Mouse (Mus musculus) adrenal gland, postnatal 36 days (tissue): ENCODE data around the gene Unk. TPM values are rescaled to one million over a fixed set of nuclear protein-coding genes. Genes with fewer than 3 reads are reported as not detected.
A peak's percentile ranks its signal among the peaks of the same experiment; 100 is the strongest.

Experiments used
- DNase-seq, 2 experiments: peaks; one replicate each; pipeline ENCODE4 v3.0.0; 2021; ENCODE audit warnings: mixed read lengths in 1 of 2
- long read RNA-seq, 2 experiments: library from polyadenylated mRNA; stranded (forward); transcript quantifications; one replicate each; pipeline ENCODE4 v2.0.0; 2021; ENCODE audit warnings: borderline sequencing depth in 2 of 2
- total RNA-seq, 2 experiments: library from RNA; stranded (reverse); gene quantifications; 2 replicates each; pipeline ENCODE4 v1.2.3; 2021

Unk gene
- total RNA-seq = 10 to 100 TPM; 18.3 to 20.2 TPM
- long read RNA-seq, experiment 1, partial matches to known transcripts = 1 of 5 reads
- long read RNA-seq, experiment 1, other reads (novel, unspliced or antisense) = 4 of 5 reads
- long read RNA-seq, experiment 2, partial matches to known transcripts = 5 of 10 reads
- long read RNA-seq, experiment 2, other reads (novel, unspliced or antisense) = 2 of 10 reads

DNA sequence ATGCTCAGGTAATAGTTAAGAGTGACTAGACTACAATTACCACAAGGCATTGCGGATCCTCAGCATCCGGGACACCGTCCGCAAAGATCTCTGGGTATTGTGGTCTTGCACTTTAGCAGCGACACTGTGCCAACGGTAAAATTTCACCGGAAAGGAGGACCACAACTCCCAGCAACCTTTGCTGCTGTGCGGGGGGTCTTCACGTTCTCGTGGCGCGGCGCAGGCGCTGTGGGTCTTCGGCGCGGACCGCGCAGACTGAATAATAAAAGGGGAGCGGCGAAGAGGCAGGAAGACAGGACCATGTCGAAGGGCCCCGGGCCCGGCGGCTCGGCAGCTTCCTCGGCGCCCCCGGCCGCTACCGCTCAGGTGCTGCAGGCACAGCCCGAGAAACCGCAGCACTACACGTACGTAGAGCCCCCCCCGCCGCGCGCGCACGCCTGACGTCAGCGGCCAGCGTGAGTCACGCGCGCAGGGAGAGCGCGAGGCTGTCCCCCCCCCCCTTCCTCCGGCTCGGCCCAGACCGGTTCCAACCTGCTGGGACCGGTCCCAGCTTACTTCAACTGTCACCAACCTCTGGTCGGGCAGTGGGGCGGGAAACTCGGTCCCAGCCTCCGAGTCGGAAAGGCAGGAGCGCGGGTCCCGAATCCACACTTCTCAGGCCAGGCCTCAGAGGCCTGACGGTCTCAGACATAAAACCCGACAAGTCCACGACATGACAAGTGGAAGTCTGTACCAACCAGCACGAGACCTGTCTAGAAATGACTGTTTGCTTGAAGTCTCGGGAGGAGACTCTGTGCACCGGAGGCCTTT is at the start of gene Unk:
Gene Unk, plus strand, starts transcription at position 235 of the 810 bp plus-strand sequence.
- peak; percentile 96 for DNase-seq

DNA sequence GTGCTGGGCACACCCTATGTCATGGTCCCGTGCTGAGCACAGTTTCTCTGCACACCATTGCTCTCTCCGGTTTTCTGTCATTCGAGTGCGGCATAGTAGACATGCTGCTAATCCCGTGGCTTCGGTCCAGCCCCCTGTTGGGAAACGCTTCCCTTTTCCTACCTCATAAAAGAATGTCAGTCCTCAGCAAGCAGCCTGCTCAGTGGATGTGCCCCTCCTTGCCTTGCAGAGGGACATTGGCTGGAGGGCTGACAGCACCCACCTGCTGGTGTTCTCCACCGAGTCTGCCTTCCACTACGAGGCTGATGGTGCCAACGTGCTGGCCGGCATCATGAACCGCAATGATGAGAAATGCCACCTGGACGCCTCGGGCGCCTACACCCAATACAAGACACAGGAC is 47.6 kb upstream of the Unk start:
- no peak for DNase-seq

DNA sequence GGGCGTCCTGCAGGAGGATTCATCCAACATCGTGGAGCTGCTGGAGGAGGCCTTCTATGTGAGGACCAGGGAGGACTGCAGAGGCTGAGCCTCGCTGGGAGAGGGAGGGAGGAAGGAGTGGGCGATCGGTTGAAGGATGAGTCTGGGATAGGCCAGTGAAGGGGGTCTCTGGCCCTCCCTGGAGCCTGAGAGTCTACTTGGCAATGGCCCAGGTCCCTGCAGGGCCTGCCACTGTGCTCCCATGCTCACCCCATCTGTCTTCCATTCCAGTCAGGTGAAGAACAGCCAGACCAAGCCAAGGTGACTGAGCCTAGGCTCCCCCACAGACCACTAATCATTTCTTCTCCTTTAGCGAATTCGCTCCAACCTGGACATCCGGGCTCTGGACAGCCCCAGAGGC is 46.8 kb upstream of the Unk start:
- DNase-seq = no peak

DNA sequence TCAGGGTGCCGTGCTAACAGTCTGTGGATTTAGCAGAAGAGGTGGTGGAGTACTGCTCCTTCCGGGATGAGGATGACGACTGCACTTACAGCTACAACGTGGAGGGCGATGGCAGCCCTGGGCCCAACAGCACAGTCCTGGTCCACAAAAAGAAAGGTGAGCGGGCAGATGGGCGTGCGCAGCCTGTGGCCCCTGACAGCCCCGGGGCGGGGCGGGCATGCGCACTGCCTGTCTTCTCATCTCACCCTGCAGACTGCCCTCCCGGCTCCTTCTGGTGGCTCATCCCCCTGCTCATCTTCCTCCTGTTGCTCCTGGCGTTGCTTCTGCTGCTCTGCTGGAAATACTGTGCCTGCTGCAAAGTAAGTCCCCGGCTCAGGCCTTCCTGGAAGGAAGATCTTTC is 40.4 kb upstream of the Unk start:
- DNase-seq = no peak

DNA sequence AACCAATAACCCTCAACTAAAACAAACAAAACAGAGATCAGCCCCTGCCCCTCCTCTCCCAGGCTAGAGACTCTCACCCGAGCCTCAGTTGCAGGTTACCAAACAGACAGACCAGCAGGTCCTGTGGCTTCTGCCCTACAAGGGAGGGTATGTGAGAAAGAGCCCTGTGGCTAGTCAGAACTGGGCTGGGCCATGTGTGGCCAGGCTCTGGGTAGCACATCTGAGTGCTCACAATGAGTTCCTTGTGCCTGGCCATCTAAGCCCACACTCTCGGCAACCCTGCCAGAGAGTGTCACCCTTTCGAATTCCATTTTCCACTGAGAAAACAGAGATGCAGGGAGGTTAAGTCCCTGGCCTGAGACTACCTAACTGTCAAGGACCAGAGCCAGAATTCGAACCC is 38.0 kb upstream of the Unk start:
- no peak for DNase-seq

DNA sequence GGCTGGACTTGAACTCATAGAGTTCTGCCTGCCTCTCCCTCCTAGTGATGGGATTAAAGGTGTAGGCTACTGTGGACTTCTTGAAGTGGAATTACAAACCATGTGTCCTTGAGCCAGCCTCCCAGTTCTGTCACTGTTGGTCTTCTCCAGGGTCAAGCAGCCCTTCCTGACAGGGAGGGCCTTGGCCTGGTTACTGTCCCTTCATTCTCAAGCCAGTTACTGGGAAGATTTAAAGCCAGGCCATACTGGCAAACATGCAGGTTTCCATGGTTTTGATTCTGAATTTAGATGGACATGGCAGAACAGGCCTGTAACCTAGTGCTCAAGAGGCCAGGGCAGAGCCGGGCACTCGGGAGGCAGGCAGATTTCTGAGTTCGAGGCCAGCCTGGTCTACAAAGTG is 34.9 kb upstream of the Unk start:
- DNase-seq = peak; percentile 23 to 38

DNA sequence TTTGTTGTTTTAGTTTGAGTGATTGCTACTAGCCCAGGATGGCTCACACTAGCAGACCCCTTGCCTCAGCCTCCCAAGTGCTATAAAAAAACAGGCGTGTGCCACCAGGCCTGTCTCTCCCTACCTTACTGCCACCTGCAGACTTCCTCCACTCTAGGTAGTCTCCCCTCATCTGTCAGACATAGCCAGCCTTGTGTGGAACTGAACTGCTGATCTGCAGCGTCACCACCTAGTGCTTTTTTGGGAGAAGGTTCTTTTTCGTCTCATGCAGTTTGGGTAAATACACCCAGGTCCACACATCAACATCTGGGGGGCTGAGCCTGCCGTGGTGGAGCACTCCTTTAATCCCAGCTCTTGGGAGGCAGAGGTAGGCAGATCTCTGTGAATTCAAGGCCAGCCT is 33.1 kb upstream of the Unk start:
- DNase-seq = no peak

DNA sequence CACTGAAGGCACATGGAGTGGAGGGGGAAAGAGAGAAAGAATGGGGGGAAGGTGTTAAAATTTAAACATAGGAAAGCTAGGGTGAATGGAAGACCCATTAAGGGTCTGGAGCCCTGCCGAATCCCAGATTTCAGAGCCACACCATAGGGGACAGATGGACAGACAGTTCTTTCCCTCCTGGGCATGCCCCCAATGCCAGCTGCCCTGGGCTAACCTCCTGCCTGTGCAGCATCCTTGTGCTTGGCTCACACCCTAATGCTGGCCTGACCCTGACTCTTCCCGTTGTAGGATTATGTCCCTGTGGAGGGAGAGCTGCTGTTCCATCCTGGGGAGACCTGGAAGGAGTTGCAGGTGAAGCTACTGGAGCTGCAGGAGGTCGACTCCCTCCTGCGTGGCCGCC is 32.5 kb upstream of the Unk start:
- no peak for DNase-seq

DNA sequence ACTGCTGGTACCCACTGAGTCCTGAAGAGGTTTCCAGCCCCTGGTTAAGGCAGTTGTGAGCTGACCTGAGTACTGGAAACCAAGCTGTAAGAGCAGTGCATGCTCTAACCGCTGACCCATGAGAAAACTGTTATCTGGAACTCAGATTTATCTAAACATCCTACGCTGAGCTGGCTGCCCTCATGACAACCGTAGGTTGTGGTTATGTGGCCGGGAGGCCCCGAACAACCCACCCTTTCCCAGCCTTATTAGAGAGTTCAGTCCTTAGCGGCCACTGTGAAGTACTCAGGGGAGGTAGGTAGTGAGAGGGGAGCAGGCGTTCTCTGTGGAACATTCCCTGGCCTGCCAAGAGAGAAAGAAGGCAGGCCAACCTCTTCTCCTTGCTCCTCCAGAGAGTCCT is 31.1 kb upstream of the Unk start:
- no peak for DNase-seq

DNA sequence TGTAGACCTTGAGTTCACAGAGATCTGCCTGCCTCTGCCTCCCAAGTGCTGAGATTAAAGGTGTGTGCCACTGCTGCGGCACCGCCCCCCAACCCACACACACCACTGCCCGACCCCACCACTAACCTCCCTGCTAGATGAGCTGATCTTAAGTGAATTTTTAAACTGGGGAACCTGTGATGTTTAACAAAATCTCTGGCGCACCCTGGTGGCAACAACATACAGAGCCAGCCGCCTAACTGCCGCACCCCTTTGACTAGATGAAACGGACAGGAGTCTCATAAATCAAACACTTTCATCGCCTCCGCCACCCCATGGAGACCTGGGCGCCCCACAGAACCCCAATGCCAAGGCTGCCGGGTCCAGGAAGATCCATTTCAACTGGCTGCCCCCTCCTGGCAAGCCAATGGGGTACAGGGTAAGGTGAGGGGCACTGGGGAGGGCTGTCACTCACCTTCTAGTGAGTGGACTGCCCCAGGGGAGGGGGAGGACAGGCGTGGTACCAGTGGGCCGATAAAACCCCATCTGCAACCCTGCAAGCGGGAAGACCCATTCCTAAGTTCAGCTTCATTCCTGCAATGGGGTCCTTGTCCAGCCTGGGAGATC is 30.5 kb upstream of the Unk start:
- DNase-seq = peak; percentile 76 to 83

DNA sequence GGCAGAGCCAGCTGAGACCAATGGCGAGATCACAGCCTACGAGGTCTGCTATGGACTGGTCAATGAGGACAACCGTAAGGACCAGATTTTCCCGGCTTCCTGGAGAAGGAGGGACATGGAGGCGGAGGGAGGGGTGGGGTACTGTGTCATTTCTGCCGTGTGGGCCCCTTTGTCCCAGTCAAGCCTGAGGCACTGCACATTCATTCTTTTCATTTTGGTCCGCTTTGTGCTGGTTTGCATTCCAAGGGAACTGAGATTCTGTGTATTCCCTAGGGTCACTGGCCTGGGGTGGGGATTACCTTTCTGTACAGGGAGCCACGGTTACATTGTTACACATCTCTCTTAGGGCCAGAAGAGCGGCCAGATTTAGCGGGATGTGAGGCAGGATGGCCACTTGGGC is 29.5 kb upstream of the Unk start:
- DNase-seq = no peak

DNA sequence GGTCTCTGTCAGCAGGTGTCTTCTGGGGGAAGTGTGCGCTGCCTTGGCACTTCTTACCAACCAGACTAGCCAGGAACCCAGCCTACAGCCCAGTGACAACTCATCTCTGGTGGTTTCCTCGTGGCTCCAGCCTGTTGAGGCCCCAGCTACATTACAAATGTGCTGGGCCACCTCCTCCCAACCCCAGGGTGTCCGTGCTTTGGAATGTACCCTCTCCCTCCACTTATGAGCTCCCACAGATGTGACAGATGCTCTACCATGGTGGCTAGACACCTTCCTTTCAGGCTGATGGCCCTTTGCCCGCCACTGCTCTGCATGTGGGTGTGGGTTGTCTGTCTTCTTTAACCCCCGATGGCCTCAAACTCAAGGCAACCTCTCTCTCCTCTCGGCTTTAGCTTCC is 28.4 kb upstream of the Unk start:
- no peak for DNase-seq

DNA sequence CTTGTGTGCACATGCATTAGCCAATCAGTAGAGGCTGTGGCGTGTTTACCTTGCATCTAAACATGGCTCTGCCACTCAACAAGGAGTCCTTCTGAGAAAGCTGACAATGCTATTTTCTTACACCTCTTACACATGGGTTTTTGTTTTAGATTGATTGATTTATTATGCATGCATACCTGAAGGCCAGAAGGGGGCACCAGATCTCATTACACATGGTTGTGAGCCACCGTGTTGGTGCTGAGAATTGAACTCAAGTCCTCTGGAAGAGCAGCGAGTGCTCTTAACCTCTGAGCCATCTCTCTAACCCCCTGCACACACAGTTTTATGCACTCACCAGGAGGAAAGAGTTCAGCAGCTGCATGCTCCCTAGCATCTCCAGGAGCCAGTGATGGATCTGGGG is 27.2 kb upstream of the Unk start:
- DNase-seq = no peak

DNA sequence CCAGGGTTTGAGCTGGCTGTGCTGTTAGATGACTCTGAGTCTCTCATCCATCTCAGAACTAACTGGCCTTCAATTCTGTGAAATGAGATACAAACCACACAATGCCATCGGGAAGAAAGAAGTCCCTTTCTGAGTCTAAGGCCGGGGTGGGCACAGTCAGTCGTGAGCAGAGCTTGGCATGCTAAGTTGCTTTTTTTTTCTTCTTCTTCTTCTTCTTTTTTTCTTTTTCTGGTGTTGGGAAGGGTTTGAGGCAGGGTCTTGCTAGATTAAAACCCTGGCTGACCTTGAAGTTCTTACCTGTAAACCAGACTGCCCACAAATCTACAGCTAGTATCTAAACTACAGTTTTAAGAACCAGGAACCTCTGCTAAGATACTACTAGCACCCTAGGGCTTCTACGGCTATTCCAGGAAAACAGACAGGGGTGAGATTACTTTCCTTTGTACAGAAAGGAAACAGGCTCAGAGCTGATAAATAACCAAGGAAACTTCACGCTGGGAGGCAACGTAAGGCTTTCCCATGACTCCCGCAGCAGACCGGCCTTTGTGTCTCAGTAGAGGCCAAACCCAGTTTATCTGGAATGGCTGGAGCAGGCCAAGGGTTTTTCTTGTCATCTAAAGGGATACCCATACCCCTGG is 25.8 kb upstream of the Unk start:
- DNase-seq = no peak

DNA sequence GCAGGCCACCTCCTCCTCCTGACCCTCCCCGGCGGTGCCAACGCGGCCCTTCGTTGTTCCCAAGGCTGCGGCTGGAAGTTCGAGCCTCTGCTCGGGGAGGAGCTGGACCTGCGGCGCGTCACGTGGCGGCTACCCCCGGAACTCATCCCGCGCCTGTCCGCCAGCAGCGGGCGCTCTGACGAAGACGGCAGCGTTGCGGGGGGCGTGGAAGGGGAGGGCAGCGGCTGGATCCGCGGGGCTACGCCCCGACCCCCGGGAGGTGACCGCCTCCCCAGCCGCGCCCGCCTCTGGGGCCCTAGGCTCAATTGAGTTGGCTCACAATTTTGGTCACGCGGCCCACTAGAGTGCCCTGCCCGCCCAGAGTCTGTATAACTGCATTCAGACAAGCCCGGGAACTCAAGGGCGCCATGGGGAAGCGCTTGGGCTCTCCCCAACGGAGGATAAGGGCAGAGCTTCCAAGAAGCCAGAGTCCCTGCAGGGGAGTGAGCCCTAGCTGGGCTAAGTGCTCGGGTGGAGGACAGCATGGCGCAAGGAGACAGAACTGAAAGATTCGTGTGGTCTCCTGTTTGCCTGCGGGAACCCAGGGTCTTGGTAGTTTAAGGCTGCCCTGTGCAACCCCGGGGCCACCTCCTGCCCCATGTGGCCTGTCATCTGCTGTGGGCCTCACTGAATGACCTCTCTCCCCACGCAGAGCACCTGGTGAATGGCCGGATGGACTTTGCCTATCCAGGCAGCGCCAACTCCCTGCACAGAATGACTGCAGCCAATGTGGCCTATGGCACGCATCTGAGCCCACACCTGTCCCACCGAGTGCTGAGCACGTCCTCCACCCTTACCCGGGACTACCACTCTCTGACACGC is 25.1 kb upstream of the Unk start:
- DNase-seq = peak; percentile 88 to 91

DNA sequence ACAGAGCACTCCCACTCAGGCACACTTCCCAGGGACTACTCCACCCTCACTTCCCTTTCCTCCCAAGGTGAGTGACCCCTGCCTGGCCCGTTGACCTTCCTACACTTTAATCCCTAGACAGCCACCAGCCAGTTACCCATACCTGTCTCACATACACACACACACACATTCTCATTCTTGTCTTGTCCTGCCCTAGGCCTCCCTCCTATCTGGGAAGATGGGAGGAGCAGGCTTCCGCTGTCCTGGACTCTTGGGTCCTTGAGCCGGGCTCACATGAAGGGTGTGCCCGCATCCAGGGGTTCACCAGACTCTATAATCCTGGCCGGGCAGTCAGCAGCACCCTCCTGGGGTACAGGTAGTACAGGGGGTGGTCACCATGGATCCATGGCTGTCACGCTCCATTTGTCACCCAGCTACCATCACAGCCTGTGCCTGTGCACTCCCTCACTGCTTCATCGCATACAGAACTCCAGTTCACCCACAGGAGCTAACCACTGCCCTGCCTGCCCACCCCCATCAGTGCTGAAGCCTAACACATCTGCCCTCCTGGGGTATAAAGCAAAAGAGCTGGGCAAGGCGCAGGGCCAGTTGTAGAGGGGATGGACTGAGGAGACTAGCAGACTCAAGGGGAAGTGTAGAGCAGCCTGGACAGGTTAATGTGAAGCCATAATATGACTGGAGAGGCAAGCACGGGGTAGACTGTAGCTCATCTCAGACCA is 24.3 kb upstream of the Unk start:
- DNase-seq = no peak

DNA sequence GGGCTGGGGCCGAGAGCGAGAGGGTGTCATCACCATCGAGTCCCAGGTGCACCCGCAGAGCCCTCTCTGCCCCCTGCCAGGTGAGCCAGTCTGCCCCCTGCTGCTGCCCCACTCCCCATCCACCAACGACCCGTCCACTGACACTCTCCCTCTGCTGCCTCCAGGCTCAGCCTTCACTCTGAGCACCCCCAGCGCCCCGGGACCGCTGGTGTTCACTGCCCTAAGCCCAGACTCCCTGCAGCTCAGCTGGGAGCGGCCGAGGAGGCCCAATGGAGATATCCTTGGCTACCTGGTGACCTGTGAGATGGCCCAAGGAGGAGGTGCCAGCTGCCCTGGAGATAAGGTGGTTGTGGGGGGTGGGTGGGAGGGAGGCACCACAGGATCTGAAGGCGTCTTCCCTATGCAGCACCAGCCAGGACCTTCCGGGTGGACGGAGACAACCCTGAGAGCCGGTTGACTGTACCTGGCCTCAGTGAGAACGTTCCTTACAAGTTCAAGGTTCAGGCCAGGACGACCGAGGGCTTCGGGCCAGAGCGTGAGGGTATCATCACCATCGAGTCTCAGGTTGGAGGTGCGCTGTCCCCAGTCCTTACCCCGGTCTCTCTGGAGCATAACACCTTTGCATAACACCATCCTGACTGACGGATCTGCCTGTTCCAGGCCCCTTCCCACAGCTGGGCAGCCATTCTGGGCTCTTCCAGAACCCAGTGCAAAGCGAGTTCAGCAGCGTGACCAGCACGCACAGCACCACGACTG is 22.8 kb upstream of the Unk start:
- no peak for DNase-seq

DNA sequence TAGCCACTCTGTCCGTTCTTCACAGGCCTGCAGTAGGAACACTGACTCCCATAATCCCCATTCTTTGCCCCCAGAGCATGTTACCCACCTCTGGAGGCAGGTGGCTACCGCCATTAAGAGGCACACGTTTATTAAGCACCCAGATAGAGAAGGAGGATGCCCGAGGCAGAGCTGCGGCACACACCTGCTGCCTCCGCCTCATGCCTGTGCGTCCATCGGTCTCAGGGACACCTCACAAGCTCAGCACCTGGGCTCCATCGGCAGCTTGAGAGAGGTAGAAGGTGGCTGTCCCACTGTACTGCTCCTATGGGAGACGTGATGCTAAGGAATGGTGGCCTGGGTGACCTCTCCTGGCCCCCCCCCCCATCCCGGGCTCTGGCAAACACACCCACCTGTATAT is 21.7 kb upstream of the Unk start:
- DNase-seq = no peak

DNA sequence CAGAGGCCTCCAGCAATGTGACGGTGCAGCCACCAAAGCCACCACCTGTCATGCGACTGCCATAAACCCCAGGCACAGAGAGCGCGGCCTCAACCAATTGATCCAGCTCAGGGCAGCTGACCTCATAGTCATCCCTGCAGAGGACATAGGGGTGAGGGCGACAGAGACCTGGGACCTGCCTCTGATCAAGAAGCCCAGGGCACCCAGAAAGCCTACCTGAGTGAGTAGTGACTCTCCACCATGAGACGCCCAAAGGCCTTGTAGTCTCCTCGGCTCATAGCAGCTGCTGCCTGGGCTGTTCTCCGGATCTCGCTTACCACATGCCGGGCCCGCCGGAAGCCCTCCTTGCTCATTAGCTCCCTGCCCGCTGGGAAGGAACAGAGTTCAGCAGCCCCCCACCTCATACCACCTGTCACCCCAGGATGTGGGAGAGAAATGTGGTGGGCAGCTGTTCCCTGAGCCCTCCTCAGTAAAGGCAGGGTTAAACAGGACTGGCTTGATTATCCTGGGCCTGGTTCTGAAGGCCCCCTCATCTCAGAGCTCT is 21.2 kb upstream of the Unk start:
- no peak for DNase-seq

DNA sequence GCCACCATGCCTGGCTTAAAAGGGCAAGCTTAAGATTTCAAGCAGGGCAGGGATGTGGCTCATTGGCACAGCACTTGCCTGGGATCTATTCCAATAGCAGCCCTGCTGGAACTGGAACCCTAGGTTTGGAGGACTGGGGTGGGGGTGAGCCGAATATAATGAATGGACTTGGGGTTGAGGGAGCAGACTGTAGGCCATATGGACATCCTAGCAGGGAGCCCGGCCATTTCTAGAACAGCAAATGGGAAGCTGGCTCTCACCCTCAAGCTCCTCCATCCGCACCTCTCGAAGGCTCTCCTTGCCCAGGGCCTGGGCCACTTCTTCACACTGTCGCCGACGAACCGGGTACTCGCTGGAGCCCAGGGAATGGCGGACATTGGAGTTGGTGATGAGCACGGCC is 20.5 kb upstream of the Unk start:
- DNase-seq = no peak

DNA sequence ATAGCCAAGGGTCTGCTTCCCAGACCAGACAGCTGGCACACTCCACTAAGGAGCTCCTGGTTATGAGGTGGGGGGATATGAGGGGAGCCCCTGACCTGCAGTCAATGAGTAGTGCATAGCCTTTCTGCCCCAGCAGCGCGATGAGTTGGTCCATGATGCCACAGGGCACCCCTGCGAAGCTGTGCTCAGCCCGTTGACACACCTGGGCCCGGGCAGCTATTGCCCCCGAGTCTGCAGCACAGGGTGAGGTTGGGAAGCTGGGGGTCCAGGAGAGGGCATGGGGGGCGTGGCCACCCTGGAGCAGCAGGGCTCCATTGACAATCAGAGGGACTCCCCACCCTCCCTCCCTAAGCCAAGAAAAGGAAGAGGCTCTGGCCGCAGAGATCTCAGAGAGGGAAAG is 20.0 kb upstream of the Unk start:
- DNase-seq = no peak
